Mouse (Mus musculus) brain, embryonic 14.5 days (tissue): ENCODE measurements around the gene Aldoart1.

Experiments used
- CTCF ChIP-seq: fragments of 200-500 bp; IDR thresholded peaks from 2 replicates; pipeline ENCODE4 v1.5.1; 2012; ENCODE audit warnings: inconsistent platforms, mild to moderate bottlenecking, moderate library complexity, borderline replicate concordance; ENCODE audit not compliant: insufficient read depth, insufficient read length; ENCODE audit errors: extremely low read depth
- POLR2A ChIP-seq: fragments of 200-500 bp; IDR thresholded peaks from 2 replicates; pipeline ENCODE4 v1.6.1; 2012; ENCODE audit warnings: mild to moderate bottlenecking, inconsistent platforms, borderline replicate concordance; ENCODE audit not compliant: poor library complexity, insufficient read depth, insufficient read length, severe bottlenecking; ENCODE audit errors: extremely low read depth

DNA sequence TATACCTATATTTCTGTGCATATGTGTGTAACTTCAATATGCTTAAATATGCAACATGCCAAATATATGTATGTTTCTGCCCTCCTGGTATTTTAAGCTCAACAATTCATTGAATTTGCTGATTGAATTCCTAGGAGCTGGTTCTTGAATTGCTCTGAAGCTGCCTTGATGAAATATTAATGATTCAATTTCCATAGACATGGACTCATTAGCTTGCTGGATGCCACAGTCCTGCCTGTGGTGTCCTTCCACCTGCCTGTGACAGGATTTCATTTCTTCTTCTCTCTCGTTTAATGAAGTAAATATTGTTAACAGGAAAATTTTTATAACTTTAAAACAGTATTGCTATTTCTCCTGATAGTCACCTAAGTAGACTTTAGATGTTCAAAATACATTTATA lies 51.6 kb downstream of the Aldoart1 start:
- TF ChIP-seq CTCF: no peak
- TF ChIP-seq POLR2A: no peak
